Mouse (Mus musculus) midbrain, embryonic 14.5 days (tissue): ENCODE measurements at regions not wholly inside any gene's neighbourhood (a gene's known extent, or its start where the extent isn't known, plus 50 kb on each side); places are given as distances from the start of the nearest gene placed in this dataset.
A peak's percentile ranks its signal among the peaks of the same experiment; 100 is the strongest.

ENCODE experiments used
- ATAC-seq: fragments of 200-750 bp; cut with Nextera tagmentation; 2 replicates; pipeline ENCODE4 v1.8.0; 2017; ENCODE audit warnings: moderate number of reproducible peaks, moderate library complexity; ENCODE audit not compliant: low FRiP score, low TSS enrichment
- DNase-seq: peaks from one replicate; pipeline ENCODE4 v3.0.0-alpha.2; 2015
- H3K27ac ChIP-seq: fragments of 300-500 bp; sonication (generic); replicated peaks from 2 replicates; pipeline ENCODE4 v1.5.1; 2014; ENCODE audit warnings: mild to moderate bottlenecking, low read depth, low read length, moderate library complexity
- H3K27me3 ChIP-seq: fragments of 300-500 bp; sonication (generic); 2 replicates; pipeline ENCODE4 v1.6.1; 2014; ENCODE audit warnings: low read length, control low read depth, mixed read lengths; ENCODE audit not compliant: control insufficient read depth, insufficient read depth
- H3K36me3 ChIP-seq: fragments of 300-500 bp; sonication (generic); 2 replicates; pipeline ENCODE4 v1.6.1; 2014; ENCODE audit warnings: low read length, control low read depth; ENCODE audit not compliant: control insufficient read depth, insufficient read depth
- H3K4me1 ChIP-seq: fragments of 300-500 bp; sonication (generic); 2 replicates; pipeline ENCODE4 v1.6.1; 2014; ENCODE audit warnings: mild to moderate bottlenecking, antibody characterized with exemption, low read length, control low read depth; ENCODE audit not compliant: control insufficient read depth, insufficient read depth
- H3K4me2 ChIP-seq: fragments of 300-500 bp; sonication (generic); 2 replicates; pipeline ENCODE4 v1.6.1; 2014; ENCODE audit warnings: mild to moderate bottlenecking, low read length, moderate library complexity
- H3K4me3 ChIP-seq: fragments of 300-500 bp; sonication (generic); replicated peaks from 2 replicates; pipeline ENCODE4 v1.5.1; 2014; ENCODE audit warnings: low read depth, low read length
- H3K9ac ChIP-seq: fragments of 300-500 bp; sonication (generic); replicated peaks from 2 replicates; pipeline ENCODE4 v1.6.1; 2014; ENCODE audit warnings: mild to moderate bottlenecking, low read length, moderate library complexity
- H3K9me3 ChIP-seq: fragments of 300-500 bp; sonication (generic); 2 replicates; pipeline ENCODE4 v1.6.1; 2016; ENCODE audit warnings: low read length, control low read depth, mixed read lengths; ENCODE audit not compliant: control insufficient read depth
- WGBS: fragments of 180-500 bp; shearing (Covaris S2); extraction: QIAGEN DNeasy Blood & Tissue Kit; methylation state at CpG from one replicate; pipeline ENCODE4 v1.1.7; 2014; 5-methylcytosine and 5-hydroxymethylcytosine counted together

- WGBS: 63% methylated on average over 10 of the region's 10 CpGs
- H3K9ac ChIP-seq: no peak overlapping the region
- H3K36me3 ChIP-seq: no peaks in the 10 kb centered on the region
- ATAC-seq (no peak), DNase-seq (no peak)
- no peak overlapping the region for H3K4me3 ChIP-seq
- H3K4me2 ChIP-seq: no peak overlapping the region
- H3K27ac ChIP-seq: no peak overlapping the region
- H3K27me3 ChIP-seq: no peaks in the 10 kb centered on the region
- no peaks in the 10 kb centered on the region for H3K9me3 ChIP-seq
- H3K4me1 ChIP-seq: no peaks in the 10 kb centered on the region
Observed at GRCm38 (mm10) chr9:116259569-116259968, 84.4 kb upstream of the Tgfbr2 start.

- no peak for DNase-seq
- no peak overlapping the region for H3K4me3 ChIP-seq
- no peak overlapping the region for H3K9ac ChIP-seq
- WGBS: 85% methylated on average over 15 of the region's 15 CpGs
- no peaks in the 10 kb centered on the region for H3K27me3 ChIP-seq
- H3K9me3 ChIP-seq: no peaks in the 10 kb centered on the region
- H3K36me3 ChIP-seq: no peaks in the 10 kb centered on the region
- 0 out of 2 replicates have a peak overlapping the region, but pooled peaks have one; percentile 2 for H3K27ac ChIP-seq
- no peak overlapping the region for H3K4me2 ChIP-seq
- no peak for ATAC-seq
- no peaks in the 10 kb centered on the region for H3K4me1 ChIP-seq
Observed at GRCm38 (mm10) chr9:116253546-116253945, 78.4 kb upstream of the Tgfbr2 start.

GRCm38 (mm10) chr9:116252788-116253187 is 77.6 kb upstream of the Tgfbr2 start:
- H3K27me3 ChIP-seq: no peaks in the 10 kb centered on the region
- ATAC-seq (no peak), DNase-seq (no peak)
- WGBS: 87% methylated on average over 8 of the region's 8 CpGs
- no peak overlapping the region for H3K9ac ChIP-seq
- no peaks in the 10 kb centered on the region for H3K36me3 ChIP-seq
- H3K9me3 ChIP-seq: no peaks in the 10 kb centered on the region
- no peaks in the 10 kb centered on the region for H3K4me1 ChIP-seq
- H3K27ac ChIP-seq: no peak overlapping the region
- no peak overlapping the region for H3K4me3 ChIP-seq
- no peak overlapping the region for H3K4me2 ChIP-seq

GRCm38 (mm10) chr9:116249791-116250190 is 74.6 kb upstream of the Tgfbr2 start:
- Histone ChIP-seq H3K9ac (no peak overlapping the region), H3K27me3 (no peaks in the 10 kb centered on the region), H3K4me2 (no peak overlapping the region), H3K27ac (no peak overlapping the region), H3K9me3 (no peaks in the 10 kb centered on the region), H3K4me3 (no peak overlapping the region), H3K4me1 (no peaks in the 10 kb centered on the region), H3K36me3 (no peaks in the 10 kb centered on the region)
- ATAC-seq (no peak), DNase-seq (no peak)
- WGBS: 92% methylated on average over 2 of the region's 2 CpGs

GRCm38 (mm10) chr9:116245136-116245535 is 70.0 kb upstream of the Tgfbr2 start:
- Histone ChIP-seq H3K36me3 (no peaks in the 10 kb centered on the region), H3K27ac (no peak overlapping the region), H3K27me3 (no peaks in the 10 kb centered on the region), H3K4me1 (no peaks in the 10 kb centered on the region), H3K9ac (no peak overlapping the region), H3K9me3 (no peaks in the 10 kb centered on the region), H3K4me2 (no peak overlapping the region), H3K4me3 (no peak overlapping the region)
- DNase-seq (no peak), ATAC-seq (no peak)
- 96% methylated on average over 5 of the region's 5 CpGs for WGBS

GRCm38 (mm10) chr9:116244619-116244899 is 69.4 kb upstream of the Tgfbr2 start:
- WGBS: 64% methylated on average over 1 of the region's 1 CpGs
- Histone ChIP-seq H3K27me3 (no peaks in the 10 kb centered on the region), H3K4me2 (no peak overlapping the region), H3K27ac (no peak overlapping the region), H3K36me3 (no peaks in the 10 kb centered on the region), H3K9ac (no peak overlapping the region), H3K4me1 (no peaks in the 10 kb centered on the region), H3K4me3 (no peak overlapping the region), H3K9me3 (no peaks in the 10 kb centered on the region)
- ATAC-seq (no peak), DNase-seq (no peak)

- Histone ChIP-seq H3K4me1 (no peaks in the 10 kb centered on the region), H3K4me2 (no peak overlapping the region), H3K4me3 (no peak overlapping the region), H3K27me3 (no peaks in the 10 kb centered on the region), H3K27ac (no peak overlapping the region), H3K9me3 (no peaks in the 10 kb centered on the region), H3K9ac (no peak overlapping the region), H3K36me3 (no peaks in the 10 kb centered on the region)
- DNase-seq (no peak), ATAC-seq (no peak)
- WGBS: 80% methylated on average over 8 of the region's 8 CpGs
Observed at GRCm38 (mm10) chr9:116243775-116244618, 68.8 kb upstream of the Tgfbr2 start.

- WGBS: 89% methylated on average over 5 of the region's 5 CpGs
- H3K4me3 ChIP-seq: no peak overlapping the region
- ATAC-seq (no peak), DNase-seq (no peak)
- H3K4me1 ChIP-seq: no peaks in the 10 kb centered on the region
- H3K9ac ChIP-seq: no peak overlapping the region
- no peak overlapping the region for H3K4me2 ChIP-seq
- no peaks in the 10 kb centered on the region for H3K36me3 ChIP-seq
- no peak overlapping the region for H3K27ac ChIP-seq
- no peaks in the 10 kb centered on the region for H3K9me3 ChIP-seq
- H3K27me3 ChIP-seq: no peaks in the 10 kb centered on the region
Observed at GRCm38 (mm10) chr9:116241933-116242526, 66.9 kb upstream of the Tgfbr2 start.

GRCm38 (mm10) chr9:116241290-116241689 is 66.1 kb upstream of the Tgfbr2 start:
- H3K36me3 ChIP-seq: no peaks in the 10 kb centered on the region
- no peak overlapping the region for H3K27ac ChIP-seq
- no peak for ATAC-seq
- no peaks in the 10 kb centered on the region for H3K9me3 ChIP-seq
- H3K4me1 ChIP-seq: no peaks in the 10 kb centered on the region
- no peaks in the 10 kb centered on the region for H3K27me3 ChIP-seq
- no peak overlapping the region for H3K4me3 ChIP-seq
- H3K9ac ChIP-seq: no peak overlapping the region
- 90% methylated on average over 10 of the region's 10 CpGs for WGBS
- no peak overlapping the region for H3K4me2 ChIP-seq
- DNase-seq: no peak
